Mouse (Mus musculus): ENCODE measurements around the gene Ctcf.

- no peak for TF ChIP-seq POLR2A (IDR thresholded peaks at IDR 0.05; ENCODE audit: borderline replicate concordance, extremely low read depth, low read depth, low read length)
- no peak for TF ChIP-seq CTCF (IDR thresholded peaks at IDR 0.05; ENCODE audit: insufficient read depth, low read length)
Measured at GRCm38 (mm10) chr8:105661167-105661566, 24.8 kb downstream of the Ctcf start.
